ENCODE assay signal across 8 mouse cellular contexts in the genomic region with DNA sequence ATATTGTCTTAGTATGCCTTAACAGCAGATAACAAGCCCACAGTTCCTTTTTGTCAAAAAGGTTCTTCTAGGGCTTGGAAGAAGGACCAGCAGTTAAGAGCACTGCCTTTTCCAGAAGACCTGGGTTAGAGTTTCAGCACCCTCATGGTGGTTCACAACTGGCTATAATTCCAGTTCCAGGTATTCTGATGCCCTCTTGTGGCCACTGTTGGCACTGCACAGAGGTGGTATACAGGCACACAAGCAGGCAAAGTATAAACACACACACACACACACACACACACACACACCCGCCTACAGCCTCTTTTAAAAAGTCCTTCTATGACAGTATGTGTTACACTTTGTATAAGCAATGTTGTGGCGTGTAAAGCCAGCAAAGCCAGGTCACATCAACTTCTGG. TPM values are rescaled to one million over a fixed set of nuclear protein-coding genes. Genes with fewer than 3 reads are reported as not detected.
DNase-seq lines count a peak whose midpoint lies in the region; ATAC-seq and TF ChIP-seq lines count a peak whose summit lies in the region.

No protein-coding gene starts in this region.

- H3K9me3 ChIP-seq in liver, embryonic 11.5 days (ENCODE audit: control insufficient read depth, low read length), result no peaks in the 10 kb centered on the region
- H3K9me3 ChIP-seq in kidney, postnatal 0 days (replicated peaks; ENCODE audit: low read length), result no peaks in the 10 kb centered on the region

- peak; percentile 46 for TF ChIP-seq CTCF in cerebellum, adult 2 months (IDR thresholded peaks at IDR 0.05; ENCODE audit: borderline replicate concordance, insufficient read depth, low read depth, low read length)
- peak; percentile 66 for TF ChIP-seq CTCF in kidney, postnatal 0 days (IDR thresholded peaks at IDR 0.05; ENCODE audit: low read depth)

- WGBS in cerebellum, adult 2 months, result 74% methylated on average over 2 of the region's 2 CpGs
- 83% methylated on average over 2 of the region's 2 CpGs for WGBS in liver, embryonic 11.5 days
- 87% methylated on average over 2 of the region's 2 CpGs for WGBS in kidney, postnatal 0 days

- no peak overlapping the region for H3K4me2 ChIP-seq in liver, embryonic 11.5 days
- H3K4me2 ChIP-seq in kidney, postnatal 0 days (ENCODE audit: low read length), result no peak overlapping the region

- H3K4me3 ChIP-seq in cerebellum, adult 2 months (replicated peaks; ENCODE audit: insufficient read depth, low read depth, low read length), result no peak overlapping the region
- no peak overlapping the region for H3K4me3 ChIP-seq in liver, embryonic 11.5 days (ENCODE audit: low read depth, low read length)
- H3K4me3 ChIP-seq in kidney, postnatal 0 days (replicated peaks; ENCODE audit: low read depth, low read length), result no peak overlapping the region

- no peak overlapping the region for H3K27ac ChIP-seq in cerebellum, adult 2 months (ENCODE audit: insufficient read depth, low read length)
- H3K27ac ChIP-seq in liver, embryonic 11.5 days (ENCODE audit: low read depth, low read length), result no peak overlapping the region
- H3K27ac ChIP-seq in kidney, postnatal 0 days, result no peak overlapping the region

- no peak for TF ChIP-seq POLR2A in cerebellum, adult 2 months (IDR thresholded peaks at IDR 0.05; ENCODE audit: borderline replicate concordance, insufficient read depth, low read length)

- no peaks in the 10 kb centered on the region for H3K4me1 ChIP-seq in cerebellum, adult 2 months (ENCODE audit: control insufficient read depth, insufficient read depth, low read length)
- H3K4me1 ChIP-seq in liver, embryonic 11.5 days (replicated peaks; ENCODE audit: control insufficient read depth, insufficient read depth, low read length), result peaks cover 9% of the 10 kb centered on the region
- no peaks in the 10 kb centered on the region; the same call in 1 of the 2 replicates for H3K4me1 ChIP-seq in kidney, postnatal 0 days (replicated peaks; ENCODE audit: insufficient read depth, low read length)

- H3K36me3 ChIP-seq in liver, embryonic 11.5 days (ENCODE audit: control insufficient read depth, insufficient read depth, low read length), result no peaks in the 10 kb centered on the region
- H3K36me3 ChIP-seq in kidney, postnatal 0 days (ENCODE audit: insufficient read depth, low read length), result no peaks in the 10 kb centered on the region

- no peak overlapping the region for H3K9ac ChIP-seq in liver, embryonic 11.5 days (ENCODE audit: low read depth, low read length)
- H3K9ac ChIP-seq in kidney, postnatal 0 days (ENCODE audit: low read depth, low read length), result no peak overlapping the region

- peak; percentile 14 to 30 for DNase-seq in cerebellum, adult 2 months
- DNase-seq in cerebellum, adult 11-12 months, result no peak
- DNase-seq in liver, result peak; percentile 72
- DNase-seq in liver, embryonic 11.5 days (ENCODE audit: low spot score), result no peak
- peak; percentile 20 to 40 for DNase-seq in adrenal gland, postnatal 36 days
- no peak for DNase-seq in kidney, postnatal 0 days (ENCODE audit: low spot score)
- peak; percentile 54 for DNase-seq in retina, postnatal 1 day
- no peak for DNase-seq in urinary bladder, adult 18-20 months (ENCODE audit: low spot score in 2 of 2)

- H3K27me3 ChIP-seq in cerebellum, adult 2 months (ENCODE audit: control insufficient read depth, insufficient read depth, low read length), result no peaks in the 10 kb centered on the region
- no peaks in the 10 kb centered on the region for H3K27me3 ChIP-seq in liver, embryonic 11.5 days (replicated peaks; ENCODE audit: control insufficient read depth, insufficient read depth, low read length)
- no peaks in the 10 kb centered on the region for H3K27me3 ChIP-seq in kidney, postnatal 0 days (ENCODE audit: insufficient read depth, low read length)

- no peak for ATAC-seq in liver, embryonic 11.5 days (replicated peaks; ENCODE audit: low FRiP score)
- no peak for ATAC-seq in kidney, postnatal 0 days (replicated peaks; ENCODE audit: low FRiP score, low read depth)

RNA-seq across cellular contexts. Expression of a gene that starts 2.8 kb away (rescaled TPM):
- 25.8 and 27.3 TPM in 2 replicates for polyA plus RNA-seq in cerebellum, adult 2 months (2012; rRNA removed)
- polyA plus RNA-seq in liver, embryonic 11.5 days (2014; fragmentation: Nextera tagmentation; extraction: Ambion mirVana), result 94.5 and 95.4 TPM in 2 replicates
- total RNA-seq in adrenal gland, postnatal 36 days (2021), result 10 to 100 TPM; 21.5 to 22.3 TPM
- polyA plus RNA-seq in kidney, postnatal 0 days (2015; fragmentation: Nextera tagmentation; extraction: Ambion mirVana), result 34.8 and 42.1 TPM in 2 replicates

RNA-seq across cellular contexts. Expression of a gene that starts 34.9 kb away (rescaled TPM):
- polyA plus RNA-seq in cerebellum, adult 2 months (2012; rRNA removed), result 6.9 and 7.5 TPM in 2 replicates
- 18.1 and 19.0 TPM in 2 replicates for polyA plus RNA-seq in liver, embryonic 11.5 days (2014; fragmentation: Nextera tagmentation; extraction: Ambion mirVana)
- total RNA-seq in adrenal gland, postnatal 36 days (2021), result 1 to 10 TPM; 3.8 to 5.3 TPM
- polyA plus RNA-seq in kidney, postnatal 0 days (2015; fragmentation: Nextera tagmentation; extraction: Ambion mirVana), result 19.7 and 20.1 TPM in 2 replicates

RNA-seq across cellular contexts. Expression of a gene that starts 52.1 kb away (rescaled TPM):
- not detected in 2 replicates for polyA plus RNA-seq in cerebellum, adult 2 months (2012; rRNA removed)
- polyA plus RNA-seq in liver, embryonic 11.5 days (2014; fragmentation: Nextera tagmentation; extraction: Ambion mirVana), result 10.9 and 11.4 TPM in 2 replicates
- 1 to 10 TPM in 1 of 2 experiments, under 1 TPM in 1; 0.99 to 1.5 TPM for total RNA-seq in adrenal gland, postnatal 36 days (2021)
- polyA plus RNA-seq in kidney, postnatal 0 days (2015; fragmentation: Nextera tagmentation; extraction: Ambion mirVana), result 2.3 and 2.6 TPM in 2 replicates

Comparison
In these comparisons a context has a peak if more than half of its experiments do, and no peak if none do; other contexts are left out.
1. DNase-seq: peak in cerebellum, adult 2 months (2 of 2), liver (single experiment), adrenal gland, postnatal 36 days (2 of 2) and retina, postnatal 1 day (single experiment); none in cerebellum, adult 11-12 months (single experiment), liver, embryonic 11.5 days (single experiment), kidney, postnatal 0 days (single experiment) and urinary bladder, adult 18-20 months (0 of 2).